Mouse (Mus musculus): Measurements from ENCODE around the gene Mesp1.

DNA sequence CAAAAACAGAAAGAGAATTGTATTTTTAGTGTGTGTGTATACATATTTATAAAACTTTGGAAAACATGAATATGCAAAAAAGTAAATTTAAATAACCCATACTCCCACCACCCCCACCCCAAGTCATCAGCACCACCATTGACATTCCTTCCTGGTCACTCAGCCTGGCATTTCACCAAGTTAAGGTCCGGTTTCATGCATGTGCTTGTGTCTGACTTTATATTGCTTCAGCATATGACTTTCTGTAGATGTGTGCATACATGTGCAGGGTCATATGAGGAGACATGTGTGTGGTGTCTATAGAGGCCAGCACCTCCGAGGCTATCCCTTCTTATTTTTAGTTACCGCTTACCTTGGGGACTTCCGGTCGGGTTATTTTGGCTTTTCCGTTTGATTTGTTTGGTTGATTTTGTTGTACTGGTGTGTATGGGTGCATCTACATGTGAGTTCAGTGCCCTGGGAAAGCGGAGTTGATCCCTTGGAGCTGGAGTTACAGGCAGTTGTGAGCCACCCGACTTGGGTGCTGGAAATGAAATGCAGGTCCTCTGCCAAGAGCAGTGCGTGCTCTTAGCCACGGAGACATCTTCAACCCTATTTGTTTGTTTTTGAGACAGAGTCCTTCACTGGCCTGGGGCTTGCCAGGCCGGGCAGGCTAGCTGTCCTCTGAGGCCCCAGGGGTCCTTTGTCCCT lies 11.6 kb downstream of the Mesp1 start:
- TF ChIP-seq TAL1 (IDR thresholded peaks at IDR 0.05; ENCODE audit: low read length) (no peak), GATA1 (IDR thresholded peaks at IDR 0.05; ENCODE audit: low read length) (no peak)

Data from erythroblast, embryonic 14.5 days (primary cell).